Mouse (Mus musculus) cerebellum, postnatal 36 days (tissue): ENCODE results near the gene Gm10100.
"Not testable (repeated sequence)": the region's sequence is repeated elsewhere in the genome, so short reads cannot be mapped to it uniquely, and the experiment has no call there.

ENCODE experiments used
- DNase-seq, 2 experiments: peaks; one replicate each; pipeline ENCODE4 v3.0.0; 2021 to 2022; ENCODE audit warnings: mixed read lengths in 2 of 2

The Gm10100 gene

DNA sequence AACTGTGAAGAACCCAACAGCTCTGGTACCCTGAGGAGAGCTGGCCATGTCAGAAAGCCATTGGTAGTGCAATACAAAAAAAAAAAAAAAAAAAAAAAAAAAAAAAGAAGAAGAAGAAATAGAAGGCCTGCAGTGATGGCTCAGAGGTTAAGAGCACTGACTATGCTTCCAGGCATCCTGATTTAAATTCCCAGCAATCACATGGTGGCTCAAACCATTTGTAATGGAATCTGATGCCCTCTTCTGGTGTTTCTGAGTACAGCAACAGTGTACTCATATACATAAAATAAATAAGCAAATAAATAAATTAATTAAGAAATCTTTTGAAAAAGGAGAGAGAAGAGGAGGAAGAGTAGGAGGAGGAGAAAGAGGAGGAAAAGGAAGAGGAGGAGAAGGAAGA is 27.2 kb downstream of the Gm10100 start:
- DNase-seq = no peak

DNA sequence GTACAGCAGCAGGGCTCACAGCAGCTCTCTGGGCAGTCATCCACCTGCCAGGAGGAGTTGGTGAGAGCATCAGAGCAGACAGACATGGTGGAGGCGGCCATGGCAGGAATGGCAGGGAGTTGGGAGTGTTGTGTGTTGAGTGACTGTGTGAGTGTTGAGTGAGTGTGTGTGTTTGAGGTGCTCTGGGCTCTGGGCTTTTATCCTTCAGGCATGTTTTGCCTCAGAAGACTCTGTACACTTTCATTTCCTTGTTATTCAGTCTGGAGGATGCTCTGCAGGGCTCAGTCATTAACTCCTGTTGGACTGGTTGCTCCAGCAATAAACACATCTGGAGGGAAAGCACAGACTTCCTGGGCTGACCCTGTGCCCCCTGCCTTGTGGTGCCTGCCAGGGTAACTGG is 33.3 kb downstream of the Gm10100 start, which contains the start of gene Gm3233:
Gm3233 (minus strand) TSS at position 101 of the 400 bp plus-strand sequence.
- DNase-seq = not testable (repeated sequence)

DNA sequence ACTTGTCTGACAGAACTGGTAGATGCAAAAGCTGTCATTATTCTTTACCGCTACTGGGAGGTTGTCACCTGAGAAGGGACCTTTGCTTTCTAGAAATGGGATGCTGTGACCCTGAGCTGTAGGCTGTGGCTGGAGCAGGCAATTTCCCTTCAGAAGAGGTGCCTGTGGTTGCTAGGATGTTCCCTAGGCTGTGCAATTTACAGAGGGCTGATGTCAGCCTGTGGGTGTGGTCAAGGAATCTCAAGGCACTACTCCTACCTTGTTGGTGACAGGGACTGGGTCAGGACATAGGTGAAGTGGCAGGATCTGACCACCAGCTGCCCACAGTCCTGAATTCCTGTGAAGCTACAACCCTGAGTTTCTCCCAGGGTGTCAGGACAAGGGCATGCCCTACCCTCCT is 43.4 kb downstream of the Gm10100 start:
- DNase-seq = no peak

DNA sequence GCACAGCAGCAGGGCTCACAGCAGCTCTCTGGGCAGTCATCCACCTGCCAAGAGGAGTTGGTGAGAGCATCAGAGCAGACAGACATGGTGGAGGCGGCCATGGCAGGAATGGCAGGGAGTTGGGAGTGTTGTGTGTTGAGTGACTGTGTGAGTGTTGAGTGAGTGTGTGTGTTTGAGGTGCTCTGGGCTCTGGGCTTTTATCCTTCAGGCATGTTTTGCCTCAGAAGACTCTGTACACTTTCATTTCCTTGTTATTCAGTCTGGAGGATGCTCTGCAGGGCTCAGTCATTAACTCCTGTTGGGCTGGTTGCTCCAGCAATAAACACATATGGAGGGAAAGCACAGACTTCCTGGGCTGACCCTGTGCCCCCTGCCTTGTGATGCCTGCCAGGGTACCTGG is 44.9 kb downstream of the Gm10100 start, which contains the start of gene Gm3238:
Gm3238 (minus strand) TSS at position 101 of the 400 bp plus-strand sequence.
- not testable (repeated sequence) for DNase-seq

DNA sequence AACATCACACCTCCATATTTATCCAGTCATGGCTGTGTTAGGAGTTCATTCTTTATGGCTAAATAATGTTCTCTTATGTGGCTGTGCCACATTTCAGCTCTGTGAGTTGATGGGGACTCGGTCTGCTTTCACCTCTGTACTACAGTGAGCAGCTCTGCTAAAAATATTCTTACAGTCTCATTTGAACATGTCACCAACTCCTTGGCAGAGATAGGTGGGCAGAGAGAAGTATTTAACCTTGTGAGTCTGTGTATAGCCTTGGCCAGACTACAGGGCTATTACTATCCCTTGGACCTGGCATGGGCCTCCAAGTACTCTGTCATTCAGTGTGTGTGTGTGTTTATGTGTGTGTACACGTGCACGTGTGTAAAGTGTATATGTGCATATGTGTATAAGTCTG is 45.9 kb downstream of the Gm10100 start:
- not testable (repeated sequence) for DNase-seq
